In the genomic region with DNA sequence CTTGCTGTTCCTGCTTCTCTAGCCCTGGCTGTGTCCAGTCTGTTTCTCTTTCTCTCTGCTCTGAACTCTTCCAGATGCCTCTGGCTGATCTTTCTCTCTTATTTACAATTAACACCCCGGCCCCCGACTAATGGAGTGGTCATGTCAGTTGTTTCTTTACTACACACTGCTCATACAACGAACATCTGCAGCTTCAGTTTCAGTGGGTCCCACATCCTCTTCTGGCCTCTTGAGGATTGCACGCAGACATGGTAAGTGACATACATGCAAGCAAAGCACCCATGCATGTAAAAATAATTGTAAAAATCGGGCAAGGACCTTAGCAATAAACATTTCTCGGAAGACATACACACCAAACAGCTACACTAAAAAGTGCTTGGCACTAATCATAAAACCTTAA, we compare ENCODE assay signal across 28 mouse cellular contexts. TPM values are rescaled to one million over a fixed set of nuclear protein-coding genes. Genes with fewer than 3 reads are reported as not detected.
DNase-seq lines count a peak whose midpoint lies in the region; ATAC-seq lines count a peak whose summit lies in the region.
"Had no signal": no experiment of that assay in that cellular context is flagged by ENCODE, and none has a peak within 500 bp of the region (broad histone marks: within the 10 kb centered on the region; RNA-seq: fewer than 3 reads in every experiment).

No protein-coding gene starts in this region.

- H3K27ac ChIP-seq in midbrain, embryonic 16.5 days (ENCODE audit: low read length): no peak overlapping the region
- H3K27ac ChIP-seq: embryonic facial prominence, embryonic 12.5 days; embryonic facial prominence, embryonic 15.5 days; heart, embryonic 15.5 days; hindbrain, embryonic 10.5 days; hindbrain, embryonic 13.5 days had no signal

- no peaks in the 10 kb centered on the region for H3K36me3 ChIP-seq in midbrain, embryonic 16.5 days (ENCODE audit: control insufficient read depth, insufficient read depth, low read length)
- H3K36me3 ChIP-seq: embryonic facial prominence, embryonic 12.5 days; embryonic facial prominence, embryonic 15.5 days; heart, embryonic 12.5 days; heart, embryonic 15.5 days; hindbrain, embryonic 10.5 days; hindbrain, embryonic 13.5 days had no signal

- H3K4me2 ChIP-seq in midbrain, embryonic 16.5 days (ENCODE audit: low read length): no peak overlapping the region
- H3K4me2 ChIP-seq: embryonic facial prominence, embryonic 12.5 days; embryonic facial prominence, embryonic 15.5 days; heart, embryonic 12.5 days; heart, embryonic 15.5 days; hindbrain, embryonic 13.5 days had no signal

- peak; percentile 11 for DNase-seq in lung, postnatal 36 days
- DNase-seq in lung, postnatal 25 days (ENCODE audit: low spot score): no peak
- DNase-seq in A20 (ENCODE audit: low read depth, low spot score): peak; percentile 79
- peak; percentile 54 to 64 for DNase-seq in B cell, adult 2 months
- no peak for DNase-seq in frontal cortex, postnatal 36 days (ENCODE audit: low spot score in 2 of 2)
- DNase-seq: adrenal gland, adult 2 months; adrenal gland, postnatal 25 days; cerebellum, adult 11 months; cerebellum, adult 2 months; cerebellum, adult 9-11 months; cerebellum, postnatal 25 days; forebrain, postnatal 0 days; gastrocnemius, postnatal 25 days; heart, adult 18-20 months; heart, postnatal 10 days; heart, postnatal 36 days had no signal

- peak; percentile 82 for ATAC-seq in neutrophil, adult 5-6 weeks (ENCODE audit: extremely low read depth, insufficient number of reproducible peaks, low FRiP score, poor library complexity, severe bottlenecking)
- no peak for ATAC-seq in midbrain, embryonic 16.5 days
- ATAC-seq: forebrain, embryonic 14.5 days; forebrain, postnatal 0 days; hindbrain, embryonic 16.5 days had no signal

- no peak overlapping the region for H3K4me3 ChIP-seq in midbrain, embryonic 16.5 days (ENCODE audit: low read depth, low read length)
- H3K4me3 ChIP-seq: embryonic facial prominence, embryonic 12.5 days; embryonic facial prominence, embryonic 15.5 days; heart, embryonic 12.5 days; heart, embryonic 15.5 days; hindbrain, embryonic 10.5 days; hindbrain, embryonic 13.5 days had no signal

- no peak overlapping the region for H3K9ac ChIP-seq in midbrain, embryonic 16.5 days (ENCODE audit: low read depth, low read length)
- H3K9ac ChIP-seq: embryonic facial prominence, embryonic 12.5 days; embryonic facial prominence, embryonic 15.5 days; forebrain, postnatal 0 days; heart, embryonic 12.5 days; heart, embryonic 15.5 days; hindbrain, embryonic 13.5 days had no signal

- no peaks in the 10 kb centered on the region for H3K27me3 ChIP-seq in midbrain, embryonic 16.5 days (ENCODE audit: control insufficient read depth, insufficient read depth, low read depth, low read length)
- H3K27me3 ChIP-seq: embryonic facial prominence, embryonic 12.5 days; embryonic facial prominence, embryonic 15.5 days; heart, embryonic 12.5 days; heart, embryonic 15.5 days; hindbrain, embryonic 13.5 days had no signal

- H3K9me3 ChIP-seq in midbrain, embryonic 16.5 days (replicated peaks; ENCODE audit: control insufficient read depth, low read length, poor library complexity, severe bottlenecking): no peaks in the 10 kb centered on the region
- H3K9me3 ChIP-seq: embryonic facial prominence, embryonic 12.5 days; embryonic facial prominence, embryonic 15.5 days; heart, embryonic 12.5 days; heart, embryonic 15.5 days; hindbrain, embryonic 10.5 days; hindbrain, embryonic 13.5 days had no signal

- 90% methylated on average over 6 of the region's 6 CpGs for WGBS in midbrain, embryonic 16.5 days

- H3K4me1 ChIP-seq in midbrain, embryonic 16.5 days (ENCODE audit: control insufficient read depth, insufficient read depth, low read length): no peaks in the 10 kb centered on the region
- H3K4me1 ChIP-seq: embryonic facial prominence, embryonic 12.5 days; embryonic facial prominence, embryonic 15.5 days; heart, embryonic 12.5 days; hindbrain, embryonic 10.5 days; hindbrain, embryonic 13.5 days had no signal

RNA-seq across cellular contexts. Expression of a gene that starts 17.0 kb away (rescaled TPM):
- not detected in 2 replicates for total RNA-seq in neutrophil, adult 5-6 weeks (2017)
- polyA plus RNA-seq in midbrain, embryonic 16.5 days (2015; fragmentation: Nextera tagmentation; extraction: Ambion mirVana): 4.2 and 4.5 TPM in 2 replicates
- total RNA-seq: common myeloid progenitor, adult 5-6 weeks; MEL had no signal

RNA-seq across cellular contexts. Expression of a gene that starts 24.1 kb away (rescaled TPM):
- total RNA-seq in neutrophil, adult 5-6 weeks (2017): 38.3 and 41.0 TPM in 2 replicates
- 765 and 782 TPM in 2 replicates for polyA plus RNA-seq in midbrain, embryonic 16.5 days (2015; fragmentation: Nextera tagmentation; extraction: Ambion mirVana)

RNA-seq across cellular contexts. Expression of a gene that starts 57.7 kb away (rescaled TPM):
- total RNA-seq in neutrophil, adult 5-6 weeks (2017): 123 and 140 TPM in 2 replicates
- 127 and 136 TPM in 2 replicates for polyA plus RNA-seq in midbrain, embryonic 16.5 days (2015; fragmentation: Nextera tagmentation; extraction: Ambion mirVana)

Comparison
In these comparisons a context has a peak if more than half of its experiments do, and no peak if none do; other contexts are left out.
1. DNase-seq: peak in lung, postnatal 36 days (single experiment), A20 (single experiment) and B cell, adult 2 months (2 of 2); none in lung, postnatal 25 days (single experiment) and frontal cortex, postnatal 36 days (0 of 2).